Comparison of ENCODE assay signal across 18 mouse cellular contexts in the genomic region with DNA sequence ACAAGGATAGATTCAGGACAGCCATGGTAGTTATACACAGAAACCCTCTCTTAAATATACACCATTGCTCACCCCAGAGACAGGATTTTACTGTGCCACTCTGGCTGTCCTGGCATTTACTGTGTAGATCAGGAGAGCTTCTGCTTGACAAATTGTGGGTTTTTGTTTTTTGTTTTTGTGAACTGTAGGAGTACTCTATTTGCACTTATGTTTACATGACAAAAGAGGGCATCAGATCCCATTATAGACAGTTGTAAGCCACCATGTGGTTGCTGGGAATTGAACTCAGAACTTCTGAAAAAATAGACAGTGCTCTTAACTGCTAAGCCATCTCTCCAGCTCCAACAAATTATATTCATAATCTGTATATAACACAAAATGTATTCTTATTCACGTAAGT. TPM values are rescaled to one million over a fixed set of nuclear protein-coding genes. Genes with fewer than 3 reads are reported as not detected.
DNase-seq lines count a peak whose midpoint lies in the region; ATAC-seq and TF ChIP-seq lines count a peak whose summit lies in the region.
"Had no signal": no experiment of that assay in that cellular context is flagged by ENCODE, and none has a peak within 500 bp of the region (broad histone marks: within the 10 kb centered on the region; RNA-seq: fewer than 3 reads in every experiment).

No protein-coding gene starts in this region.

- H3K9me3 ChIP-seq in heart, embryonic 13.5 days, result no peaks in the 10 kb centered on the region
- no peaks in the 10 kb centered on the region for H3K9me3 ChIP-seq in heart, embryonic 12.5 days (replicated peaks)
- H3K9me3 ChIP-seq in neural tube, embryonic 12.5 days, result no peaks in the 10 kb centered on the region
- H3K9me3 ChIP-seq in neural tube, embryonic 15.5 days (replicated peaks), result no peaks in the 10 kb centered on the region
- no peaks in the 10 kb centered on the region for H3K9me3 ChIP-seq in G1E (replicated peaks)
- H3K9me3 ChIP-seq: embryonic facial prominence, embryonic 10.5 days; forebrain, embryonic 15.5 days; heart, embryonic 15.5 days had no signal

- ATAC-seq in heart, embryonic 13.5 days (ENCODE audit: extremely low read depth, insufficient number of reproducible peaks, low FRiP score, low TSS enrichment), result no peak
- no peak for ATAC-seq in heart, embryonic 12.5 days (ENCODE audit: insufficient number of reproducible peaks, low FRiP score)
- no peak for ATAC-seq in neural tube, embryonic 12.5 days (ENCODE audit: low FRiP score, low read depth)
- ATAC-seq in neural tube, embryonic 15.5 days (ENCODE audit: low FRiP score), result no peak
- ATAC-seq in G1E (ENCODE audit: extremely low read depth, insufficient number of reproducible peaks, low FRiP score, poor library complexity, severe bottlenecking), result no peak
- ATAC-seq: forebrain, embryonic 15.5 days had no signal

- DNase-seq in G1E (ENCODE audit: low spot score), result no peak
- no peak for DNase-seq in thymus, postnatal 0 days (ENCODE audit: low spot score)
- DNase-seq in c-Kit-positive CD71-positive TER-119-positive erythroid progenitor cells, embryonic 14.5 days (ENCODE audit: low spot score), result no peak
- DNase-seq: adrenal gland, adult 2 months; adrenal gland, postnatal 25 days; cerebellum, adult 2 months; cerebellum, postnatal 10 days; gastrocnemius, postnatal 36 days; heart, adult 11 months; heart, postnatal 14 days had no signal

- no peak overlapping the region for H3K4me2 ChIP-seq in heart, embryonic 13.5 days
- H3K4me2 ChIP-seq in heart, embryonic 12.5 days, result no peak overlapping the region
- 0 out of 2 replicates have a peak overlapping the region, but pooled peaks have one; percentile 4 for H3K4me2 ChIP-seq in neural tube, embryonic 12.5 days (replicated peaks)
- no peak overlapping the region for H3K4me2 ChIP-seq in neural tube, embryonic 15.5 days
- H3K4me2 ChIP-seq: forebrain, embryonic 15.5 days; heart, embryonic 15.5 days; hindbrain, embryonic 14.5 days had no signal

- 94% methylated on average over 1 of the region's 1 CpGs for WGBS in heart, embryonic 13.5 days
- WGBS in heart, embryonic 12.5 days, result 93% methylated on average over 1 of the region's 1 CpGs
- 89% methylated on average over 1 of the region's 1 CpGs for WGBS in neural tube, embryonic 12.5 days
- WGBS in neural tube, embryonic 15.5 days, result 97% methylated on average over 1 of the region's 1 CpGs

- peaks cover 41% of the 10 kb centered on the region for H3K4me1 ChIP-seq in heart, embryonic 13.5 days
- H3K4me1 ChIP-seq in heart, embryonic 12.5 days (replicated peaks), result peaks cover 27% of the 10 kb centered on the region
- H3K4me1 ChIP-seq in neural tube, embryonic 12.5 days, result peaks cover 15% of the 10 kb centered on the region
- peaks cover 50% of the 10 kb centered on the region for H3K4me1 ChIP-seq in neural tube, embryonic 15.5 days
- peaks cover 52% of the 10 kb centered on the region for H3K4me1 ChIP-seq in G1E (ENCODE audit: insufficient read depth, low read depth, low read length)

- 0 out of 2 replicates have a peak overlapping the region, but pooled peaks have one; percentile 10 for H3K9ac ChIP-seq in heart, embryonic 13.5 days
- H3K9ac ChIP-seq in heart, embryonic 12.5 days, result no peak overlapping the region
- no peak overlapping the region for H3K9ac ChIP-seq in neural tube, embryonic 12.5 days
- H3K9ac ChIP-seq in neural tube, embryonic 15.5 days (replicated peaks), result no peak overlapping the region
- H3K9ac ChIP-seq: forebrain, embryonic 15.5 days; heart, embryonic 15.5 days; hindbrain, embryonic 14.5 days had no signal

- peaks cover 63% of the 10 kb centered on the region for H3K36me3 ChIP-seq in heart, embryonic 13.5 days
- H3K36me3 ChIP-seq in heart, embryonic 12.5 days, result peaks cover 41% of the 10 kb centered on the region
- peaks cover 30% of the 10 kb centered on the region for H3K36me3 ChIP-seq in neural tube, embryonic 12.5 days
- H3K36me3 ChIP-seq in neural tube, embryonic 15.5 days, result peaks cover 10% of the 10 kb centered on the region
- H3K36me3 ChIP-seq in G1E (replicated peaks), result peaks cover 65% of the 10 kb centered on the region

- TF ChIP-seq CTCF in G1E (IDR thresholded peaks at IDR 0.05; ENCODE audit: low read depth, low read length), result no peak

- H3K27ac ChIP-seq in heart, embryonic 13.5 days (replicated peaks), result no peak overlapping the region
- H3K27ac ChIP-seq in heart, embryonic 12.5 days (ENCODE audit: poor library complexity, severe bottlenecking), result no peak overlapping the region
- no peak overlapping the region for H3K27ac ChIP-seq in neural tube, embryonic 12.5 days
- no peak overlapping the region for H3K27ac ChIP-seq in neural tube, embryonic 15.5 days (replicated peaks)
- H3K27ac ChIP-seq: embryonic facial prominence, embryonic 10.5 days; forebrain, embryonic 15.5 days; heart, embryonic 15.5 days; hindbrain, embryonic 14.5 days had no signal

- no peak overlapping the region for H3K4me3 ChIP-seq in heart, embryonic 13.5 days
- H3K4me3 ChIP-seq in heart, embryonic 12.5 days, result no peak overlapping the region
- no peak overlapping the region for H3K4me3 ChIP-seq in neural tube, embryonic 12.5 days
- H3K4me3 ChIP-seq in neural tube, embryonic 15.5 days (replicated peaks), result no peak overlapping the region
- H3K4me3 ChIP-seq in G1E (ENCODE audit: low read depth, low read length), result peak overlapping the region; percentile 16; the same call in 1 of the 2 replicates
- H3K4me3 ChIP-seq: embryonic facial prominence, embryonic 10.5 days; forebrain, embryonic 15.5 days; heart, embryonic 15.5 days had no signal

- no peaks in the 10 kb centered on the region for H3K27me3 ChIP-seq in heart, embryonic 13.5 days (replicated peaks)
- H3K27me3 ChIP-seq in heart, embryonic 12.5 days (replicated peaks), result no peaks in the 10 kb centered on the region
- H3K27me3 ChIP-seq in neural tube, embryonic 12.5 days (replicated peaks), result no peaks in the 10 kb centered on the region
- no peaks in the 10 kb centered on the region for H3K27me3 ChIP-seq in neural tube, embryonic 15.5 days (replicated peaks)
- no peaks in the 10 kb centered on the region for H3K27me3 ChIP-seq in G1E (ENCODE audit: insufficient read depth, low read length)
- H3K27me3 ChIP-seq: forebrain, embryonic 15.5 days; heart, embryonic 15.5 days had no signal

RNA-seq across cellular contexts. Expression of a gene that starts 5.4 kb away (rescaled TPM):
- polyA plus RNA-seq in heart, embryonic 13.5 days (2015; fragmentation: Nextera tagmentation; extraction: Ambion mirVana), result 199 and 202 TPM in 2 replicates
- polyA plus RNA-seq in heart, embryonic 12.5 days (2016; fragmentation: Nextera tagmentation; extraction: Ambion mirVana), result 293 and 312 TPM in 2 replicates
- 512 and 528 TPM in 2 replicates for polyA plus RNA-seq in neural tube, embryonic 12.5 days (2016; fragmentation: Nextera tagmentation; extraction: Ambion mirVana)
- polyA plus RNA-seq in neural tube, embryonic 15.5 days (2015; fragmentation: Nextera tagmentation; extraction: Ambion mirVana), result 304 and 308 TPM in 2 replicates
- 570 and 643 TPM in 2 replicates for total RNA-seq in G1E (2014; fragmentation: Nextera tagmentation)
- 460 and 513 TPM in 2 replicates for total RNA-seq in G1E (2017)
- 203 and 210 TPM in 2 replicates for polyA plus RNA-seq in G1E (2012)
- polyA plus RNA-seq in thymus, postnatal 0 days (2015; fragmentation: Nextera tagmentation; extraction: Ambion mirVana), result 212 and 231 TPM in 2 replicates

RNA-seq across cellular contexts. Expression of a gene that starts 30.9 kb away (rescaled TPM):
- polyA plus RNA-seq in heart, embryonic 13.5 days (2015; fragmentation: Nextera tagmentation; extraction: Ambion mirVana), result 15.8 and 16.1 TPM in 2 replicates
- 17.2 and 19.1 TPM in 2 replicates for polyA plus RNA-seq in heart, embryonic 12.5 days (2016; fragmentation: Nextera tagmentation; extraction: Ambion mirVana)
- polyA plus RNA-seq in neural tube, embryonic 12.5 days (2016; fragmentation: Nextera tagmentation; extraction: Ambion mirVana), result 21.7 and 23.9 TPM in 2 replicates
- 18.5 and 23.1 TPM in 2 replicates for polyA plus RNA-seq in neural tube, embryonic 15.5 days (2015; fragmentation: Nextera tagmentation; extraction: Ambion mirVana)
- total RNA-seq in G1E (2014; fragmentation: Nextera tagmentation), result 68.1 and 97.4 TPM in 2 replicates
- total RNA-seq in G1E (2017), result 68.0 and 72.4 TPM in 2 replicates
- polyA plus RNA-seq in G1E (2012), result 21.8 and 29.8 TPM in 2 replicates
- polyA plus RNA-seq in thymus, postnatal 0 days (2015; fragmentation: Nextera tagmentation; extraction: Ambion mirVana), result 17.7 and 19.5 TPM in 2 replicates
